Mouse (Mus musculus): ENCODE measurements around the gene Olfr504.
"Not testable (repeated sequence)": the region's sequence is repeated elsewhere in the genome, so short reads cannot be mapped to it uniquely, and the experiment has no call there.

Gene Olfr504

DNA sequence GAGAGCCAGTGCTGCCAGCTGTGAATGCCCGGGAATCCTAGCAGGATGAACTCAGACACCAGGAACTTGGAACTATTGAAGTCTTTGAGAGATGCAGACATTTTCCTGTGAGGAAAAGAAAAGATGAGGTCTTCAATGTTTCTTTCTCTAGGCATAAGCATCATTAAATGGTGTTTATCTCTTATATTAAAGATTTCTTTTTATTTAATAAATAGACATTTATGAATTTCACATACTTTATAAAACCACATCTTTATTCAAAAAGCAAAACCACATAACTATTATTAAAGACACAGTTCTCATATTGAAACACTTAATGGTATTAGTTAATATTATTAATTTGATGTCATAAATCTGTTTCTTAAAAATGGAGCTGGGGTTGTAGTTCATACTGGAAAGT is at the start of gene Olfr504:
TSS of gene Olfr504 (minus strand) at position 101 of the 400 bp plus-strand sequence.
- no peak for DNase-seq

DNA sequence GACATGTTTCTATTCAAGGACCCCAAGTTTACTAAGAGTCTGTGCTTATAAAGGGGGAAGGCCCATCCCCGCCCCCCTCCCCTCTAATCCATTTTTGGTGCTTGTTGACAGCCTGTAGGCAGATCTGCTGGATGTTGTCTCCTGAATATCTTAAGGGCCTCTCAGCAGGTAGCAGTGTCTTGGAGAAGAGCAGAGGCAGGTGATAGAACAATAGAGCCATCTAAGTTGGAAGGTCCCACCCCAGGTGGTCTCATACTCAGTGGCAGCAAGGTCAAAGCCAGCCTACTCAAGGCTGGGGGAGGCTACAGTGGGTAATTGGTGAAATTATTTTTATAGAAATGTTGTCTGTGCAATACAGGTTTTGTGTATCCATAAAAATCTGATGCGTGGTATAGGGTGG is 48.5 kb upstream of the Olfr504 start:
- DNase-seq: no peak

DNA sequence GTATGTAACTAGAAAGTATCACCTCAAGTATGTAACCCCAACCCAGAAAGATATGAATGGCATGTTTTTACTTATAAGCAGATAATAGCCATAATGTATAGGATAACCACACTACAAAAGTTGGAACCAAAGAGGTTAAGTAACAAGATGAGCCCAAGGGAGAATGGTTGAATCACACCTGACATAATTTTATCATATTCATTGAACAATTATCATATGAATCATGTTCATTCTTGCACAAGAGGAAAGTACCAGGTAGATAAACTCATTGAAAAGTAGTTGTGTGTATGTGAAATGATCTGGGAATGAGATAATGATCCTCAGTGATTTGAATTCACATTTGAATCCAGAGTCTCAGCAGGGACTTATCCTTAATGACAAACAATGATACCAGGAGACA is 44.9 kb upstream of the Olfr504 start, which contains the start of gene Olfr506:
TSS of gene Olfr506 (plus strand) at position 301 of the 400 bp plus-strand sequence.
- no peak for DNase-seq

DNA sequence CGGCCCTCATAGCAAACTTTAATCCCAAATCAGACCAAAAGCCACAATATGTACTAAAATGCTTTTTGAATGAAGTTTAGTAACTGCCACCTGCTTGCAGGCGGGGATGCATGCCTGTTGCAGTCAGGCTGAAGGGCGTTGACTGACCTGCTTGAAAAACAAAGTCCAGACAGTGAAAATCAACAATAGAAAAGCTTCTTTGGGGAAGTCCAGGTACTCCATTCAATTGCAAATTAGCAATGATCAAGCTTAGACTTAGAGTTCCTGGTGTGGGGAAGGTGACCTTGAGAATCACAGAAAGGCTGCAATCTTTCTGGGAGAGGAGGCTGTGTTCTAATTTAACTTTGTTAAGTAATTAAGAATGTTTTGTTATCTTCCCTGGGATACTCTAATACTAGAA is 36.3 kb upstream of the Olfr504 start:
- not testable (repeated sequence) for DNase-seq

DNA sequence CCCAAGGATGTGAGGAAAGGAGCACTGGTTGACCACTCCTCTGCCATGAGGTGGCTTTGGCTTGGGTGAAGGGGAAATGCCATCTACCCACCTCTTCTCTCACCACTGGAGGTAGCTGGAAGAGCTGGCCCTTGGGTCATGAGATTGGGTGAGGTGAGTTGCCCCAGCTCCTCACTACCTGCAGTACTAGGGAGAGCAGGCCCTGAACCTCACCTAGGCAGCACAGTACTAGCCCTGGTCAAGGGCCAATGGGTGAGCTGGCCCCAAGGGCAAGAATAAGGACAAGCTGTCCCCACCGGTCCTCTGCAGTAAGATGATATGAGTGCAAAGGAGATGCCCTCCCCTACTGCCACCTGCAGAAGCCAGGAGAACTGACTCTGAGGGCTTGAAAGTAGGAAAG is 24.2 kb upstream of the Olfr504 start:
- no peak for DNase-seq

DNA sequence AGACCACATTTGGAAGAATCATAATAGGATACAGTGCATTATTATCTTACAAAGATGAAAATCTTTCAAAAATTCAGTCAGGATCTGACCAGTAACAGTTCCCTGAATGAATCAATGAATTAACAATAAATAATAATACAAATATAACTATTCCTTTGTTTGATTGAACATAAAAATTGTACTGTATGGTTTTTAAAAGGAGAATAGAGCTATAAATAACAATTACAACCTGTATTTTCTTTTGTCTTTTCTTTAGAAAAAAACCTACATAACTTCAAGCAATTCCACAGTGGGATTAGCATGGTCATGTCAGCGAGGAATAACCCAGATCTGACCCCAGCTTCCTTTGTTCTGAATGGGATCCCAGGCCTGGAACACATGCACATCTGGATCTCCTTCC is 21.4 kb downstream of the Olfr504 start, which contains the start of gene Olfr503:
TSS of gene Olfr503 (plus strand) at position 301 of the 400 bp plus-strand sequence.
- DNase-seq: not testable (repeated sequence)

DNA sequence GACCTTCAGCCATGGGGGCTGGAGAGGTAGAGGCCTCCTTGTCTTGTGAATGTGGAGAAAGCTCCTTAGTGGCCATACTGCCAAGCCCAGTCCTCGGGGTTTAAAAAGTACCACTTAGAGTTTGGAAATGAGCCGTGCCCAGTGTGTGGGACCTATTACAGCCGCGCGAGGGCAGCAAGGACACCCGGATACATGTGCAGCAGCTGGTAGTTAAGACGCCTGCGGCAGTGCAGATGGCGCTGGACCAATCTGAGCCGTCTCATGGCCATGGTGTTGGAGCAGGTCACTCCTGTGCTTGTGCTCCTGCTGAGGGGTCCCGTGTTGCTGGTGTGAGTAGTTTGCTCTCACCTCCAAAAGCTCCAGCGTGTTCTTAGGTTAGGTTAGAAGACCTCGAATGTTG is 23.2 kb downstream of the Olfr504 start:
- DNase-seq: no peak

DNA sequence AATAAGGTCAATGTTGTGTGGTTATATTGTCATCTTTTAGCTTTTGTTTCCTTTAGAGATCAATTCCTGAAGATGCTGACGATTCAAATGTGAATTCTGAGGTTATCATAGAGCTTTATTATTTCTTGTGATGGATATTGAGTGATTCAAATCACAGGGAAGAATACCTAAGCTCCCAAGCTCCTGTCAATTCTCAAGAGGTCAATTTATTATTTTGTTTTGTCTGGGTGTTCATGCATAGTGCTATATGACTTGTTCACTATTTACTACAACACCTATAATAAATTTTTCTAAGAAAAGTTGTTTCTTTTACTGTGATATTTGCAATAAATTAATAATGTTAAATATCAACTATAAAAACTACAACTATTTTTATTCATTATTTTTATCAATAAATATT is 40.6 kb downstream of the Olfr504 start, which contains the start of gene Olfr502:
TSS of gene Olfr502 (minus strand) at position 101 of the 400 bp plus-strand sequence.
- no peak for DNase-seq

Data from lung, adult 18-20 months (tissue).